Mouse (Mus musculus) frontal cortex, postnatal 25 days (tissue): Measurements from ENCODE around the gene Bcr.

Source experiments
- DNase-seq, 2 experiments: peaks; one replicate each; pipeline ENCODE4 v3.0.0; 2022; ENCODE audit warnings: low spot score in 2 of 2

Bcr gene

GRCm38 (mm10) chr10:75129283-75129710, 68.9 kb downstream of the Bcr start:
- DNase-seq, result no peak

- no peak for DNase-seq
Observed at GRCm38 (mm10) chr10:75130372-75131046, 70.1 kb downstream of the Bcr start.

GRCm38 (mm10) chr10:75131625-75132024, 71.2 kb downstream of the Bcr start:
- DNase-seq, result no peak

GRCm38 (mm10) chr10:75134861-75135517, 74.6 kb downstream of the Bcr start:
- no peak for DNase-seq

- DNase-seq, result peak in 1 of 2 experiments; percentile 34
Observed at GRCm38 (mm10) chr10:75135518-75136162, 75.2 kb downstream of the Bcr start.

GRCm38 (mm10) chr10:75137148-75137547, 76.8 kb downstream of the Bcr start:
- no peak for DNase-seq

- DNase-seq, result no peak
Observed at GRCm38 (mm10) chr10:75145221-75145620, 84.8 kb downstream of the Bcr start.

- no peak for DNase-seq
Observed at GRCm38 (mm10) chr10:75146001-75146400, 85.6 kb downstream of the Bcr start.

- no peak for DNase-seq
Observed at GRCm38 (mm10) chr10:75146619-75147018, 86.2 kb downstream of the Bcr start.

GRCm38 (mm10) chr10:75148295-75148694, 87.9 kb downstream of the Bcr start:
- no peak for DNase-seq

- DNase-seq, result no peak
Observed at GRCm38 (mm10) chr10:75150361-75150760, 90.0 kb downstream of the Bcr start.

GRCm38 (mm10) chr10:75151311-75151710, 90.9 kb downstream of the Bcr start:
- DNase-seq, result peak; percentile 42 to 61

GRCm38 (mm10) chr10:75156835-75157234, 96.4 kb downstream of the Bcr start:
- DNase-seq, result no peak

- no peak for DNase-seq
Observed at GRCm38 (mm10) chr10:75157713-75158112, 97.3 kb downstream of the Bcr start.

- no peak for DNase-seq
Observed at GRCm38 (mm10) chr10:75158356-75158755, 98.0 kb downstream of the Bcr start.

GRCm38 (mm10) chr10:75160171-75160900, 99.9 kb downstream of the Bcr start:
- DNase-seq, result no peak

- no peak for DNase-seq
Observed at GRCm38 (mm10) chr10:75165825-75166481, 105.6 kb downstream of the Bcr start.

- DNase-seq, result no peak
Observed at GRCm38 (mm10) chr10:75166601-75167000, 106.2 kb downstream of the Bcr start.

GRCm38 (mm10) chr10:75170207-75170850, 109.9 kb downstream of the Bcr start:
- no peak for DNase-seq

- no peak for DNase-seq
Observed at GRCm38 (mm10) chr10:75173056-75173455, 112.7 kb downstream of the Bcr start.

- DNase-seq, result no peak
Observed at GRCm38 (mm10) chr10:75173712-75174111, 113.3 kb downstream of the Bcr start.
